Mouse (Mus musculus): ENCODE measurements around the gene Fam84b. TPM values are rescaled to one million over a fixed set of nuclear protein-coding genes. Genes with fewer than 3 reads are reported as not detected.

Gene Fam84b
- polyA plus RNA-seq (2021; fragmentation: Nextera tagmentation): 1.5 and 1.9 TPM in 2 replicates
- long read RNA-seq, experiment 1, full-length matches to known transcripts: 9 of 16 reads
- long read RNA-seq, experiment 1, partial matches to known transcripts: 0 of 16 reads
- long read RNA-seq, experiment 1, other reads (novel, unspliced or antisense): 7 of 16 reads
- long read RNA-seq, experiment 2, partial matches to known transcripts: 0 of 3 reads
- long read RNA-seq, experiment 2, other reads (novel, unspliced or antisense): 3 of 3 reads

GRCm38 (mm10) chr15:60853231-60853999 lies at the start of gene Fam84b:
Gene Fam84b (minus strand): TSS chr15:60853778.

Other genes starting within 250 kb of the Fam84b start
- not detected in 2 replicates for gene A1bg, start 69.2 kb upstream of the Fam84b start, polyA plus RNA-seq (2021; fragmentation: Nextera tagmentation)

Measured in left cerebral cortex, adult 6 months (tissue).